Mouse (Mus musculus): ENCODE data around the gene Ick.

DNA sequence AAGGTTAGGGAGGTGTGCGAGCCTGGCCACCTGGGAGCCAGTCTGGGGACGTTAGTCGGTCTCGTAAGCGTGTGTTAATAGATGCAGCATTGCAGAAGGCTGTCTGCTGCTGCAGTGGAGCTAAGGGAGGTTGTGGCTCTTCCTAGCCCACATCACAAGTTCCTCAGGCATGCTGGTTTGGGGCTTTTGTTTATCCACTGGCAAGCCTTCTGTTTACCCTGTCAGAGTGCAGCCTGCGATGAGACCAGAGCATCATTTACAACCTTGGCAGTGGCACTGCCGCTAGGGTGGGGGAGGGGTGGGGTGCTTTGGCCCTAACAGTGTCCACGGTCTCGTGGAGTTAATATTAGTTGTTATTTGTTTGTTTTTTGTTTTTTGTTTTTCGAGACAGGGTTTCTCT is 54.3 kb downstream of the Ick start:
- TF ChIP-seq CTCF (IDR thresholded peaks at IDR 0.05; ENCODE audit: borderline replicate concordance, extremely low read depth, insufficient read depth, insufficient read length) (no peak), POLR2A (IDR thresholded peaks at IDR 0.05; ENCODE audit: borderline replicate concordance, extremely low read depth, insufficient read depth, insufficient read length, poor library complexity, severe bottlenecking) (no peak)

Measured in brain, embryonic 14.5 days (tissue).